Mouse (Mus musculus): ENCODE data around the gene Herc4.
"Not testable (repeated sequence)": the region's sequence is repeated elsewhere in the genome, so short reads cannot be mapped to it uniquely, and the experiment has no call there.

Herc4 gene

DNA sequence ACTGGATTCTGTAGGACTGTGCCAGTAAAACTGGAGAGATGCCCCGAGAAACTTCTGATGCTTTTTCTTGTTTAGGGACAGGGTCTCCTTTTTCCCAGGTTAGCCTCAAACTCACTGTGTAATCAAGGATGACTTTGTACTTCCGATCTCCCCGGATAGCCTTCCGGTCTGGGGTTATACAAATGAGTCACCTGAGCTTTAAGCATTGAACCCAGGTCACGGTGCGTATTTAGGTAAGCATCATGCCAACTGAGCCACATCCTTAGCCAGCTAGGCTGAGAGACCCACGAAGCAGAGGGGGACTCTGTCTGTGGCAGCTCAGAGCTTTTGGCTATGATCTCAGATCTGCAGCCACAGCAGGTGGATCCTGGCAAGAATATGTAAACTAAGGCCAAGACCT, 107.1 kb downstream of the Herc4 start:
- no peak for DNase-seq (ENCODE audit: extremely low spot score, low read depth, low spot score)

- not testable (repeated sequence) for DNase-seq (ENCODE audit: extremely low spot score, low read depth, low spot score)
Measured at GRCm38 (mm10) chr10:63351099-63351498, 107.5 kb downstream of the Herc4 start.

- DNase-seq (ENCODE audit: extremely low spot score, low read depth, low spot score), result no peak
Measured at GRCm38 (mm10) chr10:63352111-63352510, 108.5 kb downstream of the Herc4 start.

- no peak for DNase-seq (ENCODE audit: extremely low spot score, low read depth, low spot score)
Measured at GRCm38 (mm10) chr10:63360502-63360901, 116.9 kb downstream of the Herc4 start.

GRCm38 (mm10) chr10:63365918-63366455, 122.4 kb downstream of the Herc4 start:
- DNase-seq (ENCODE audit: extremely low spot score, low read depth, low spot score), result no peak

DNA sequence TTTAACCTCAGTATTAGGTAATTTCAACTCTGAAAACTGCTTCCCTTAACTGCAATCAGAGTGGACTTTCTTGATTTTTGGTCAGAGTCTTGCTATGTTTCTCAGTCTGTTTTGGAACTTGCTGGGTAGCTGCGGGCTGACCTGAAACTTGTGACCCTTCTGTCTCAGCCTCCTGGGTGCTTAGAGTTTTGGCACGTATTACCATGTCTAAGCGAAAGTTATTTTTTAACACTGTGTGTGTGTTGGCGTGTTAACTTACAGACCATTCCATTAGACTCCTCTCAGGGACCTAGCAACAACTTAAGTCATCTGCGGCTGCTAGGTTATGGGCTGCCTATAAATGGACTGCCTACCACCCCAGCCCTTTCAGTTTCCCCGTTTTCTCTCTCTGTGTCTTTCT, 123.8 kb downstream of the Herc4 start:
- DNase-seq (ENCODE audit: extremely low spot score, low read depth, low spot score), result no peak
